Mouse (Mus musculus): ENCODE data around the gene Siglecf. TPM values are rescaled to one million over a fixed set of nuclear protein-coding genes. Genes with fewer than 3 reads are reported as not detected.
A peak's percentile ranks its signal among the peaks of the same experiment; 100 is the strongest.
"Not testable (repeated sequence)": the region's sequence is repeated elsewhere in the genome, so short reads cannot be mapped to it uniquely, and the experiment has no call there.

The Siglecf gene
- total and polyA plus RNA-seq, 2 experiments from 2014 or later = 0.16 TPM; not detected in 1

- 79% methylated on average over 1 of the region's 1 CpGs for WGBS
- Histone ChIP-seq H3K4me1 (ENCODE audit: insufficient read depth) (no peaks in the 10 kb centered on the region), H3K27ac (ENCODE audit: low read depth, low read length) (no peak overlapping the region), H3K27me3 (ENCODE audit: insufficient read depth, low read length) (no peaks in the 10 kb centered on the region), H3K4me3 (ENCODE audit: low read depth, low read length) (no peak overlapping the region), H3K36me3 (ENCODE audit: insufficient read depth) (no peaks in the 10 kb centered on the region), H3K9me3 (ENCODE audit: low read length) (no peaks in the 10 kb centered on the region), H3K4me2 (ENCODE audit: low read depth) (no peak overlapping the region), H3K9ac (no peak overlapping the region)
- TF ChIP-seq CTCF (IDR thresholded peaks at IDR 0.05; ENCODE audit: low read depth) = no peak
- ATAC-seq (no peak), DNase-seq (no peak)
Measured at GRCm38 (mm10) chr7:43346571-43346970, 4.6 kb upstream of the Siglecf start.

- not testable (repeated sequence) for H3K27ac ChIP-seq (ENCODE audit: low read depth, low read length); H3K9ac ChIP-seq; H3K4me2 ChIP-seq (ENCODE audit: low read depth); H3K4me1 ChIP-seq (ENCODE audit: insufficient read depth); DNase-seq; H3K9me3 ChIP-seq (ENCODE audit: low read length); H3K36me3 ChIP-seq (ENCODE audit: insufficient read depth); H3K27me3 ChIP-seq (ENCODE audit: insufficient read depth, low read length); ATAC-seq; H3K4me3 ChIP-seq (ENCODE audit: low read depth, low read length)
- 71% methylated on average over 5 of the region's 5 CpGs for WGBS
Measured at GRCm38 (mm10) chr7:43349623-43350022, 1.5 kb upstream of the Siglecf start.

GRCm38 (mm10) chr7:43353118-43353517 lies 2.0 kb downstream of the Siglecf start:
- H3K4me3 ChIP-seq (ENCODE audit: low read depth, low read length) = no peak overlapping the region
- 70% methylated on average over 4 of the region's 4 CpGs for WGBS
- H3K4me1 ChIP-seq (ENCODE audit: insufficient read depth) = no peaks in the 10 kb centered on the region
- no peak for TF ChIP-seq CTCF (IDR thresholded peaks at IDR 0.05; ENCODE audit: low read depth)
- no peak for ATAC-seq
- no peaks in the 10 kb centered on the region for H3K27me3 ChIP-seq (ENCODE audit: insufficient read depth, low read length)
- no peak overlapping the region for H3K27ac ChIP-seq (ENCODE audit: low read depth, low read length)
- no peak overlapping the region for H3K4me2 ChIP-seq (ENCODE audit: low read depth)
- H3K9me3 ChIP-seq (ENCODE audit: low read length) = no peaks in the 10 kb centered on the region
- H3K9ac ChIP-seq = no peak overlapping the region
- DNase-seq = no peak
- no peaks in the 10 kb centered on the region for H3K36me3 ChIP-seq (ENCODE audit: insufficient read depth)

- H3K27ac ChIP-seq (ENCODE audit: low read depth, low read length) = no peak overlapping the region
- H3K9me3 ChIP-seq (ENCODE audit: low read length) = no peaks in the 10 kb centered on the region
- no peaks in the 10 kb centered on the region for H3K4me1 ChIP-seq (ENCODE audit: insufficient read depth)
- ATAC-seq (no peak; the same call in 1 of the 2 replicates), DNase-seq (no peak)
- WGBS = 85% methylated on average over 4 of the region's 4 CpGs
- H3K4me3 ChIP-seq (ENCODE audit: low read depth, low read length) = no peak overlapping the region
- H3K4me2 ChIP-seq (ENCODE audit: low read depth) = no peak overlapping the region
- no peaks in the 10 kb centered on the region for H3K27me3 ChIP-seq (ENCODE audit: insufficient read depth, low read length)
- no peaks in the 10 kb centered on the region for H3K36me3 ChIP-seq (ENCODE audit: insufficient read depth)
- no peak overlapping the region for H3K9ac ChIP-seq
- TF ChIP-seq CTCF (IDR thresholded peaks at IDR 0.05; ENCODE audit: low read depth) = no peak
Measured at GRCm38 (mm10) chr7:43353758-43354157, 2.6 kb downstream of the Siglecf start.

- no peaks in the 10 kb centered on the region for H3K36me3 ChIP-seq (ENCODE audit: insufficient read depth)
- H3K9me3 ChIP-seq (ENCODE audit: low read length) = no peaks in the 10 kb centered on the region
- no peak for DNase-seq
- ATAC-seq = peak; percentile 10
- no peak overlapping the region for H3K4me3 ChIP-seq (ENCODE audit: low read depth, low read length)
- H3K4me2 ChIP-seq (ENCODE audit: low read depth) = no peak overlapping the region
- H3K27ac ChIP-seq (ENCODE audit: low read depth, low read length) = no peak overlapping the region
- 11% methylated on average over 10 of the region's 12 CpGs for WGBS
- no peaks in the 10 kb centered on the region for H3K27me3 ChIP-seq (ENCODE audit: insufficient read depth, low read length)
- no peak overlapping the region for H3K9ac ChIP-seq
- no peak for TF ChIP-seq CTCF (IDR thresholded peaks at IDR 0.05; ENCODE audit: low read depth)
- H3K4me1 ChIP-seq (ENCODE audit: insufficient read depth) = no peaks in the 10 kb centered on the region
Measured at GRCm38 (mm10) chr7:43354893-43355835, 4.0 kb downstream of the Siglecf start.

GRCm38 (mm10) chr7:43358556-43358955 lies 7.4 kb downstream of the Siglecf start:
- DNase-seq = no peak
- no peaks in the 10 kb centered on the region for H3K27me3 ChIP-seq (ENCODE audit: insufficient read depth, low read length)
- H3K4me1 ChIP-seq (ENCODE audit: insufficient read depth) = no peaks in the 10 kb centered on the region
- TF ChIP-seq CTCF (IDR thresholded peaks at IDR 0.05; ENCODE audit: low read depth) = no peak
- ATAC-seq = no peak
- no peak overlapping the region for H3K27ac ChIP-seq (ENCODE audit: low read depth, low read length)
- 96% methylated on average over 3 of the region's 3 CpGs for WGBS
- H3K36me3 ChIP-seq (ENCODE audit: insufficient read depth) = no peaks in the 10 kb centered on the region
- no peak overlapping the region for H3K9ac ChIP-seq
- no peak overlapping the region for H3K4me3 ChIP-seq (ENCODE audit: low read depth, low read length)
- H3K9me3 ChIP-seq (ENCODE audit: low read length) = no peaks in the 10 kb centered on the region
- H3K4me2 ChIP-seq (ENCODE audit: low read depth) = no peak overlapping the region

GRCm38 (mm10) chr7:43361442-43361841 lies 10.3 kb downstream of the Siglecf start:
- Histone ChIP-seq H3K27me3 (ENCODE audit: insufficient read depth, low read length) (no peaks in the 10 kb centered on the region), H3K4me2 (ENCODE audit: low read depth) (no peak overlapping the region), H3K4me1 (ENCODE audit: insufficient read depth) (no peaks in the 10 kb centered on the region), H3K36me3 (ENCODE audit: insufficient read depth) (no peaks in the 10 kb centered on the region), H3K4me3 (ENCODE audit: low read depth, low read length) (no peak overlapping the region), H3K9ac (no peak overlapping the region), H3K27ac (ENCODE audit: low read depth, low read length) (no peak overlapping the region), H3K9me3 (ENCODE audit: low read length) (no peaks in the 10 kb centered on the region)
- WGBS = 86% methylated on average over 1 of the region's 1 CpGs
- DNase-seq (no peak), ATAC-seq (no peak)
- no peak for TF ChIP-seq CTCF (IDR thresholded peaks at IDR 0.05; ENCODE audit: low read depth)
